In genomic region chr10:121465033-121465432, GRCm38 (mm10) we compare ENCODE assay signal across 15 mouse cellular contexts. TPM values are rescaled to one million over a fixed set of nuclear protein-coding genes. Genes with fewer than 3 reads are reported as not detected.
DNase-seq lines count a peak whose midpoint lies in the region; ATAC-seq and TF ChIP-seq lines count a peak whose summit lies in the region.
"Had no signal": no experiment of that assay in that cellular context is flagged by ENCODE, and none has a peak within 500 bp of the region (broad histone marks: within the 10 kb centered on the region; RNA-seq: fewer than 3 reads in every experiment).

No protein-coding gene starts in this region.

- H3K27me3 ChIP-seq in heart, embryonic 16.5 days (ENCODE audit: control insufficient read depth, insufficient read depth, low read length), result no peaks in the 10 kb centered on the region
- no peaks in the 10 kb centered on the region for H3K27me3 ChIP-seq in lung, postnatal 0 days (replicated peaks; ENCODE audit: insufficient read depth, low read length)
- no peaks in the 10 kb centered on the region for H3K27me3 ChIP-seq in intestine, embryonic 16.5 days (replicated peaks; ENCODE audit: control insufficient read depth, insufficient read depth, low read length)
- no peaks in the 10 kb centered on the region for H3K27me3 ChIP-seq in stomach, embryonic 15.5 days (replicated peaks)
- H3K27me3 ChIP-seq: liver, embryonic 13.5 days had no signal

- no peaks in the 10 kb centered on the region for H3K36me3 ChIP-seq in heart, embryonic 16.5 days (ENCODE audit: control insufficient read depth, insufficient read depth)
- H3K36me3 ChIP-seq in lung, postnatal 0 days (ENCODE audit: insufficient read depth, low read length), result no peaks in the 10 kb centered on the region
- H3K36me3 ChIP-seq in intestine, embryonic 16.5 days (ENCODE audit: control insufficient read depth, insufficient read depth, low read length), result no peaks in the 10 kb centered on the region
- H3K36me3 ChIP-seq in stomach, embryonic 15.5 days, result 0 out of 2 replicates have a peak, but pooled peaks cover 3% of the 10 kb centered on the region

- H3K4me3 ChIP-seq in heart, embryonic 16.5 days (ENCODE audit: low read length), result no peak overlapping the region
- H3K4me3 ChIP-seq in lung, postnatal 0 days (ENCODE audit: low read depth, low read length), result no peak overlapping the region
- no peak overlapping the region for H3K4me3 ChIP-seq in intestine, embryonic 16.5 days (ENCODE audit: low read length)
- no peak overlapping the region for H3K4me3 ChIP-seq in stomach, embryonic 15.5 days (replicated peaks)
- H3K4me3 ChIP-seq: liver, embryonic 13.5 days had no signal

- intact Hi-C loops in left cerebral cortex, postnatal 25 days (cut with DNase I), result no loop called here

- no peak overlapping the region for H3K4me2 ChIP-seq in heart, embryonic 16.5 days (ENCODE audit: low read depth, low read length)
- H3K4me2 ChIP-seq in lung, postnatal 0 days (replicated peaks; ENCODE audit: low read depth, low read length), result no peak overlapping the region
- no peak overlapping the region for H3K4me2 ChIP-seq in intestine, embryonic 16.5 days (ENCODE audit: low read depth, low read length)
- H3K4me2 ChIP-seq in stomach, embryonic 15.5 days, result no peak overlapping the region
- H3K4me2 ChIP-seq: liver, embryonic 13.5 days had no signal

- no peaks in the 10 kb centered on the region for H3K9me3 ChIP-seq in heart, embryonic 16.5 days (replicated peaks; ENCODE audit: control insufficient read depth, low read length)
- no peaks in the 10 kb centered on the region for H3K9me3 ChIP-seq in lung, postnatal 0 days (ENCODE audit: low read length)
- no peaks in the 10 kb centered on the region for H3K9me3 ChIP-seq in intestine, embryonic 16.5 days (ENCODE audit: control insufficient read depth, low read length)
- no peaks in the 10 kb centered on the region for H3K9me3 ChIP-seq in stomach, embryonic 15.5 days
- H3K9me3 ChIP-seq: liver, embryonic 13.5 days had no signal

- peak; percentile 29; the same call in 1 of the 2 replicates for TF ChIP-seq CTCF in lung, postnatal 0 days (IDR thresholded peaks at IDR 0.05)

- no peak for DNase-seq in heart, adult 11 months
- DNase-seq in lung, postnatal 0 days (ENCODE audit: low spot score), result peak; percentile 35
- no peak for DNase-seq in lung, postnatal 10 days
- no peak for DNase-seq in spleen, adult 12 weeks (ENCODE audit: low spot score)
- no peak for DNase-seq in left cerebral cortex, postnatal 25 days (ENCODE audit: low spot score in 2 of 2)
- DNase-seq: cerebellum, adult 18-20 months; forebrain, postnatal 0 days; gastrocnemius, postnatal 36 days; heart, postnatal 4 days; kidney, postnatal 10 days; liver, embryonic 13.5 days; right cerebral cortex, postnatal 4 days had no signal

- 0 out of 2 replicates have a peak, but pooled peaks have one; percentile 60 for TF ChIP-seq EP300 in lung, postnatal 0 days (IDR thresholded peaks at IDR 0.05)

- no peak overlapping the region for H3K9ac ChIP-seq in heart, embryonic 16.5 days (ENCODE audit: low read length)
- H3K9ac ChIP-seq in lung, postnatal 0 days (replicated peaks; ENCODE audit: low read depth), result no peak overlapping the region
- H3K9ac ChIP-seq in intestine, embryonic 16.5 days (ENCODE audit: low read depth, low read length), result peak overlapping the region; percentile 37; the same call in 1 of the 2 replicates
- H3K9ac ChIP-seq in stomach, embryonic 15.5 days, result no peak overlapping the region
- H3K9ac ChIP-seq: forebrain, postnatal 0 days; liver, embryonic 13.5 days had no signal

- H3K4me1 ChIP-seq in heart, embryonic 16.5 days (ENCODE audit: control insufficient read depth, insufficient read depth, low read length), result peaks cover 40% of the 10 kb centered on the region
- peaks cover 20% of the 10 kb centered on the region; the same call in 1 of the 2 replicates for H3K4me1 ChIP-seq in lung, postnatal 0 days (ENCODE audit: insufficient read depth, low read depth, low read length)
- H3K4me1 ChIP-seq in intestine, embryonic 16.5 days (ENCODE audit: control insufficient read depth, insufficient read depth, low read length), result peaks cover 60% of the 10 kb centered on the region
- H3K4me1 ChIP-seq in stomach, embryonic 15.5 days, result peaks cover 40% of the 10 kb centered on the region

- no peak for ATAC-seq in heart, embryonic 16.5 days (replicated peaks; ENCODE audit: extremely low read depth, insufficient read depth, low FRiP score)
- ATAC-seq in lung, postnatal 0 days, result peak; percentile 12; the same call in 1 of the 2 replicates
- ATAC-seq in intestine, embryonic 16.5 days, result peak; percentile 35
- ATAC-seq in stomach, embryonic 15.5 days (ENCODE audit: insufficient read depth, low FRiP score, low read depth), result no peak
- ATAC-seq: forebrain, postnatal 0 days had no signal

- peak overlapping the region; percentile 46 for H3K27ac ChIP-seq in heart, embryonic 16.5 days (ENCODE audit: low read length)
- H3K27ac ChIP-seq in lung, postnatal 0 days (ENCODE audit: low read length), result peak overlapping the region; percentile 34; the same call in 1 of the 2 replicates
- peak overlapping the region; percentile 66 for H3K27ac ChIP-seq in intestine, embryonic 16.5 days (ENCODE audit: low read length)
- H3K27ac ChIP-seq in stomach, embryonic 15.5 days, result peak overlapping the region; percentile 66
- H3K27ac ChIP-seq: liver, embryonic 13.5 days had no signal

- 52% methylated on average over 5 of the region's 5 CpGs for WGBS in heart, embryonic 16.5 days
- WGBS in lung, postnatal 0 days, result 27% methylated on average over 5 of the region's 5 CpGs
- 18% methylated on average over 5 of the region's 5 CpGs for WGBS in intestine, embryonic 16.5 days
- WGBS in stomach, embryonic 15.5 days, result 23% methylated on average over 5 of the region's 5 CpGs

RNA-seq across cellular contexts. Expression of gene Rassf3, which starts 11.1 kb away (rescaled TPM):
- polyA plus RNA-seq in heart, embryonic 16.5 days (2015; fragmentation: Nextera tagmentation; extraction: Ambion mirVana), result 24.1 and 24.8 TPM in 2 replicates
- 22.9 and 26.4 TPM in 2 replicates for polyA plus RNA-seq in lung, postnatal 0 days (2015; fragmentation: Nextera tagmentation; extraction: Ambion mirVana)
- 15.7 and 22.2 TPM in 2 replicates for polyA plus RNA-seq in intestine, embryonic 16.5 days (2015; fragmentation: Nextera tagmentation; extraction: Ambion mirVana)
- 22.4 and 25.7 TPM in 2 replicates for polyA plus RNA-seq in stomach, embryonic 15.5 days (2015; fragmentation: Nextera tagmentation; extraction: Ambion mirVana)
- 10 to 100 TPM; 30.4 to 37.3 TPM for total RNA-seq in left cerebral cortex, postnatal 25 days (2021)

Comparison
In these comparisons a context has a peak if more than half of its experiments do, and no peak if none do; other contexts are left out.
1. ATAC-seq: peak in lung, postnatal 0 days (single experiment) and intestine, embryonic 16.5 days (single experiment); none in heart, embryonic 16.5 days (single experiment) and stomach, embryonic 15.5 days (single experiment).
2. Peak in every context shown above with its lines, with median percentiles within 50 percentile points of each other: H3K27ac ChIP-seq.